Mouse (Mus musculus) neural tube, embryonic 15.5 days (tissue): ENCODE data around the gene Col11a1. TPM values are rescaled to one million over a fixed set of nuclear protein-coding genes. Genes with fewer than 3 reads are reported as not detected.

Experiments used
- ATAC-seq: fragments of 200-750 bp; cut with Nextera tagmentation; 2 replicates; pipeline ENCODE4 v1.8.0; 2017; ENCODE audit warnings: mild to moderate bottlenecking, moderate TSS enrichment, moderate library complexity; ENCODE audit not compliant: low FRiP score
- H3K27ac ChIP-seq: fragments of 300-500 bp; sonication (generic); replicated peaks from 2 replicates; pipeline ENCODE4 v1.5.1; 2015; ENCODE audit warnings: mild to moderate bottlenecking, inconsistent platforms
- H3K27me3 ChIP-seq: fragments of 300-500 bp; sonication (generic); replicated peaks from 2 replicates; pipeline ENCODE4 v1.6.1; 2015; ENCODE audit warnings: inconsistent platforms
- H3K36me3 ChIP-seq: fragments of 300-500 bp; sonication (generic); 2 replicates; pipeline ENCODE4 v1.6.1; 2015; ENCODE audit warnings: inconsistent platforms
- H3K4me1 ChIP-seq: fragments of 300-500 bp; sonication (generic); 2 replicates; pipeline ENCODE4 v1.6.1; 2015; ENCODE audit warnings: inconsistent platforms
- H3K4me2 ChIP-seq: fragments of 300-500 bp; sonication (generic); 2 replicates; pipeline ENCODE4 v1.6.1; 2015; ENCODE audit warnings: inconsistent platforms, mild to moderate bottlenecking, moderate library complexity
- H3K4me3 ChIP-seq: fragments of 300-500 bp; sonication (generic); replicated peaks from 2 replicates; pipeline ENCODE4 v1.5.1; 2015; ENCODE audit warnings: mild to moderate bottlenecking, inconsistent platforms
- H3K9ac ChIP-seq: fragments of 300-500 bp; sonication (generic); replicated peaks from 2 replicates; pipeline ENCODE4 v1.6.1; 2015; ENCODE audit warnings: mild to moderate bottlenecking, inconsistent platforms
- H3K9me3 ChIP-seq: fragments of 300-500 bp; sonication (generic); replicated peaks from 2 replicates; pipeline ENCODE4 v1.6.1; 2016; ENCODE audit warnings: inconsistent platforms
- WGBS: fragments of 180-500 bp; shearing (Covaris S2); methylation state at CpG from one replicate; pipeline ENCODE4 v1.1.7; 2015; ENCODE audit warnings: mixed read lengths; 5-methylcytosine and 5-hydroxymethylcytosine counted together
- polyA plus RNA-seq: library from polyadenylated mRNA; unstranded; fragments of >200 nt; fragmentation: Nextera tagmentation; extraction: Ambion mirVana; gene quantifications from 2 replicates; pipeline ENCODE4 v1.2.1, GENCODE M21; 2015

Gene Col11a1
- polyA plus RNA-seq, 1 experiment from 2014 or later = 26.4 TPM

- ATAC-seq = no peak
- no peaks in the 10 kb centered on the region for H3K27me3 ChIP-seq
- no peak overlapping the region for H3K9ac ChIP-seq
- H3K27ac ChIP-seq = no peak overlapping the region
- no peaks in the 10 kb centered on the region for H3K36me3 ChIP-seq
- WGBS = 22% methylated on average over 3 of the region's 3 CpGs
- no peak overlapping the region for H3K4me3 ChIP-seq
- no peaks in the 10 kb centered on the region for H3K4me1 ChIP-seq
- no peaks in the 10 kb centered on the region for H3K9me3 ChIP-seq
- H3K4me2 ChIP-seq = no peak overlapping the region
These were observed 116.8 kb downstream of the Col11a1 start for GRCm38 (mm10) chr3:114147140-114147539.

GRCm38 (mm10) chr3:114197964-114198750 is 167.8 kb downstream of the Col11a1 start:
- WGBS = 95% methylated on average over 6 of the region's 6 CpGs
- H3K27ac ChIP-seq = no peak overlapping the region

GRCm38 (mm10) chr3:114212255-114212654 is 181.9 kb downstream of the Col11a1 start:
- H3K27ac ChIP-seq = no peak overlapping the region
- H3K36me3 ChIP-seq = no peaks in the 10 kb centered on the region
- WGBS = 85% methylated on average over 4 of the region's 4 CpGs
- H3K9me3 ChIP-seq = no peaks in the 10 kb centered on the region
- no peaks in the 10 kb centered on the region for H3K4me1 ChIP-seq
- ATAC-seq = no peak
- H3K4me3 ChIP-seq = no peak overlapping the region
- no peak overlapping the region for H3K9ac ChIP-seq
- no peaks in the 10 kb centered on the region for H3K27me3 ChIP-seq
- no peak overlapping the region for H3K4me2 ChIP-seq

More at GRCm38 (mm10) chr3:114197964-114198750, 167.8 kb downstream of the Col11a1 start:
- Histone ChIP-seq H3K4me2 (no peak overlapping the region), H3K9me3 (no peaks in the 10 kb centered on the region), H3K4me3 (no peak overlapping the region), H3K4me1 (no peaks in the 10 kb centered on the region), H3K9ac (no peak overlapping the region), H3K27me3 (no peaks in the 10 kb centered on the region), H3K36me3 (no peaks in the 10 kb centered on the region)
- ATAC-seq = no peak

GRCm38 (mm10) chr3:114216105-114216504 is 185.8 kb downstream of the Col11a1 start:
- H3K27me3 ChIP-seq = no peaks in the 10 kb centered on the region
- 87% methylated on average over 5 of the region's 5 CpGs for WGBS
- H3K4me2 ChIP-seq = no peak overlapping the region
- no peaks in the 10 kb centered on the region for H3K36me3 ChIP-seq
- no peak overlapping the region for H3K27ac ChIP-seq
- H3K4me1 ChIP-seq = no peaks in the 10 kb centered on the region
- H3K9ac ChIP-seq = no peak overlapping the region
- H3K4me3 ChIP-seq = no peak overlapping the region
- no peak for ATAC-seq
- no peaks in the 10 kb centered on the region for H3K9me3 ChIP-seq

GRCm38 (mm10) chr3:114229501-114229900 is 199.2 kb downstream of the Col11a1 start:
- ATAC-seq = no peak
- Histone ChIP-seq H3K4me1 (no peaks in the 10 kb centered on the region), H3K4me2 (no peak overlapping the region), H3K36me3 (no peaks in the 10 kb centered on the region), H3K9me3 (no peaks in the 10 kb centered on the region), H3K4me3 (no peak overlapping the region), H3K9ac (no peak overlapping the region), H3K27me3 (no peaks in the 10 kb centered on the region), H3K27ac (no peak overlapping the region)
- 61% methylated on average over 1 of the region's 1 CpGs for WGBS
